Mouse (Mus musculus) right cerebral cortex, postnatal 10 days (tissue): ENCODE results near the gene Shank3.

Source experiments
- DNase-seq, 2 experiments: peaks; one replicate each; pipeline ENCODE4 v3.0.0; 2021; ENCODE audit warnings: low spot score in 2 of 2

Gene Shank3

GRCm38 (mm10) chr15:89524611-89525415 is 25.4 kb downstream of the Shank3 start:
- no peak for DNase-seq

DNA sequence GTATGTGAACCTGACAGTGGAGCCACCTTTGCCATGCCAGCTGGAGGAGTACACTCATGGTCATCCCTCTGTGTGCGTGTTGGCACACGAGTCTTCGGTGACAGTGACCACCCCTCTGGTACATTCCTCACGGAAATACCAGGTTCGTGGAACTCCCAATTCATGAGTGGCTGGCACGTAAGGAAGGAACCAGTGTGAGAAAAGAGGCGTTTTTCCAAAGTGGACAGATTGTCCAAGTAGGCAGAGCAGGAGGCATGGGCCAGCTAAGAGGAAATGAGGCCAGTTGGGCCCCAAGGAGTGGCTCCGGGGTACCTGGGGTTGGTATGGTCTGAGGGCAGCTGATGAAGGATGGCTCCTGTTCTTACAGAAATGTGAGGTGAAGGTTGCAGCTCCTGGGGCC is 26.0 kb downstream of the Shank3 start:
- no peak for DNase-seq

- no peak for DNase-seq
These were observed 26.5 kb downstream of the Shank3 start for GRCm38 (mm10) chr15:89525896-89526295.

GRCm38 (mm10) chr15:89526776-89527325 is 27.4 kb downstream of the Shank3 start:
- DNase-seq: no peak

- no peak for DNase-seq
These were observed 28.0 kb downstream of the Shank3 start for GRCm38 (mm10) chr15:89527466-89527865.

DNA sequence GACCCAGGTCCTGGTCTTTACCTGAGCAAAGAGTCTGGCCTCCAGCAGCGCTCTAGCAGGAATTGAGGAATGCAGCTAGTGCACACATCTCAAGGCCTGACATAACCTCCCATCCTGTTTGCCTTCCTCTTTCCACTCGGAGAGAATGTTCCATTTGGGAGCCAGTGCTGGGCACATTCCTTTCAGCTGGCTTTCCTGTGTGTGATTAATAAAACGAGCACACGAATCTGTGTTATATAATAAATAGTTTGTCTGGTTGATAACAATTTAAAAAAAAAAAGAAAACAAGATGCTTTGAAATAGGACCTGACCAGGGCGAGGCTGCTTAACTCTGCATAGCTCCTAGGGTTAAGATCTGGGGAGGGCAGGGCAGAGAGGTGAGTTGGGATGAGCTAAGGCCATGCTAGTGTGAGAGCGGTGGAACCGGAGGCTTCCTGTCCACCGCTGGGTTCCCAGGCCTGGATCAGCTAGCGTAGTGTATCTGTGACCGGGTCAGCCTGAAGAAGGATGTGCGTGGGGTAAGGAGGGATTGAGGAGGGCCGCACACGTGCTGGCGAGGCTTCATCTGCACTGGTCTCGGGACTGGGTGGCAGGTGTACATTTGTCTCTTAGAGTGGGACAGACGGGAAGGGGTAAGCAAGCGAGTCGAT is 28.9 kb downstream of the Shank3 start:
- DNase-seq: no peak

DNA sequence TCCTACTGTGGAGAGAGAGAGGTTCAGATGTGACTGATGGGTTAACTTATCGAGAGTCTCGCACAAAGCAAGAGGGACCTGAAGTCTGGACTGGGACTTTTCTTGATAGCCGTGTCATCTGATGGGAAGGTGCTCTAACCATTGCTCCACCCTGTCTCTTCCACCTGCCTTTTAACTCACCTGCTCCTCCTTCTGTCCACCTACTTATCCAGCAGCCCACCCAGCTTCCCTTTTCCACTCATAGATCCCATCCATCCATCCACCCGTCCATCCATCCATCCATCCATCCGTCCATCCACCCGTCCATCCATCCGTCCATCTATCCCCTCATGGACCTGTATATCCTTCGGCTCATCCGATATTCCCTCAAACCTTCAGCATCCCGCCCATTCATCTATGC is 29.5 kb downstream of the Shank3 start:
- no peak for DNase-seq

DNA sequence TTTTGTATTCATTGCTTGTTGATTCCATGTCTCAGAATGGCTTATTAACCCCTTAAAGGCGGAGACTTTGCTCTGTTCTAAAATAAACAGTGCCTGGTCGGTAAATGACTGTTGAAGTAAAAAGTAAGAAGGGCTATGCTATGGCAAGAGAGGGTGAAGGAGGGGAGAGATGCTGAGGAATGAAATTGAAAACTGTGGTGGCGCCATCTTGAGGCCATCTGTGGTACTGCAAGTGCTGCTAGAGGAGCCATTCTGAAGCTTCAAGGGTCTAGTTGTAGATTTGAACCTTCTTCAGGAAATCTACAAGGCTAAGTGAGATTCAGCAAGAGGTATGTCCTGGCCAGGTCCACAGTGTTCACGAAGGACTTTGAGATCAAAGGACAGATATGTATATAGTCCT is 30.9 kb downstream of the Shank3 start:
- peak; percentile 73 to 82 for DNase-seq

DNA sequence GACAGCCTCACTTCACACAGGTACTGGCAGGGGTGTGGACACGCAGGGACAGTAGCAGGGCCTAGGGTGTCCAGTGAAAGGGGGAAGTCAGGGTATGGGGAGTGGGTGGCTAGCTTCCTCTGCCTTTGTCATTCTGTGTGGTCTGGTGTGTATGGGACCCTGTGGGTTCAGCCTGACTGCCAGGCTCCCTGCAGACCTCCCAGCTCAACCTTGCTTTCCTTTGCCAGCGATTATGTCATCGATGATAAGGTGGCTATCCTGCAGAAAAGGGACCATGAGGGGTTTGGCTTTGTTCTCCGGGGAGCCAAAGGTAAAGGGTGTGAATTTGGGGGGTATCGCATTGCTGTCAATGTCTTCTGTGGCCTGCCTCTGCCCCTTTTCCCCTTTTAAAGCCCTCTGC is 32.0 kb downstream of the Shank3 start:
- DNase-seq: no peak

DNA sequence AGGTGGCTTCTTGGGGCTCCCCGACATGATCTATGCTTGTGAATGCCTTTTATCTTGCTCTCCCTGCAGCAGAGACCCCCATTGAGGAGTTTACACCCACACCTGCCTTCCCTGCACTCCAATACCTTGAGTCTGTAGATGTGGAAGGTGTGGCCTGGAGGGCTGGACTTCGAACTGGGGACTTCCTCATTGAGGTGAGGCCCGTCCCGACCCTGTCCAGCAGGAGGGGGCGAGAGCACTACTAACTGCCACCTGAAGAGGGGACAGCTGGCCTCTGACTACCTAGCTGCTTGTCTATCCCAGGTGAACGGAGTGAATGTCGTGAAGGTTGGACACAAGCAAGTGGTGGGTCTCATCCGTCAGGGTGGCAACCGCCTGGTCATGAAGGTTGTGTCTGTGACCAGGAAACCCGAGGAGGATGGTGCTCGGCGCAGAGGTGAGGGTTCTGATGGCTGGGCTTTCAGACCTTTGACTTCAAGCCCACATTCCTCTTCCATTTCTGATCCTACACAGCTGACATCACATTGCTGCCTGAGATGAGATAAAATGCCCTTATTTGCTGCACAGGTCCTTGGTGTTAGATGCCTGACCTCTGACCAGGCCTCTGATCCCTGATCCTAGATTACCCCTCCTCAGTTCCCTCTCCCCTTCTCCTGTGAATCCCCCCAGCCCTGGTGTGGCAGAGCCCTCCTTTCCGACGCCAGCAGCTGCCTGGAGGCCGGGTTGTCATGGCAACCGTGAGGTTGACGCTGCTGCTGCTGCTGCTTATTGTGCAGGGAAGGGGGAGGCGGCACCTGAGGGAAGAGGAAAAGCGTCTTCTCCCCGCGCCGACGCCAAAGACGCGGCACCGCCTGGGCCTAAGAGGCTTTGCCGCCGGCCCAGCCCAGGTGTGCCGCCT is 32.9 kb downstream of the Shank3 start:
- DNase-seq: peak; percentile 94 to 95

- DNase-seq: no peak
These were observed 33.8 kb downstream of the Shank3 start for GRCm38 (mm10) chr15:89532924-89533842.

DNA sequence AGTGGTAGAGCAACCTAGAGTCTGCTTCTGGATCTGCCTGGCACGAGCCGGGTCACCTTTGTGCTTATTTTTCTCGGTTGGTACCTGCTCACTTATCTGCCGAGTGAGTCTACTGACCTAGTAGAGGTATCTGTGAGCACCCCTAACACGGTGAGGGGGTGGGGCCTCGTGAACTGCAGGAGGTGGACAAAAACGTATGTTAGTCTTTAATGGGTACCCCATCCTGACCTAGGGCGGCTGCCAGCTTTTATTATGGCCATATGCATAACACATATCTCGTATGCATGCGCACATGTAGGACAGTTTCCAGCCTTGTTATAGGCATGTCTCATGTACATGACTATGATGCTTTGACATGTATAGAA is 34.4 kb downstream of the Shank3 start:
- no peak for DNase-seq

- DNase-seq: no peak
These were observed 44.7 kb downstream of the Shank3 start for GRCm38 (mm10) chr15:89544171-89544570.

GRCm38 (mm10) chr15:89547321-89547720 is 47.9 kb downstream of the Shank3 start:
- DNase-seq: no peak

- DNase-seq: peak; percentile 61 to 63
These were observed 48.6 kb downstream of the Shank3 start for GRCm38 (mm10) chr15:89547824-89548601.

GRCm38 (mm10) chr15:89548837-89549236 is 49.4 kb downstream of the Shank3 start:
- DNase-seq: peak; percentile 81

DNA sequence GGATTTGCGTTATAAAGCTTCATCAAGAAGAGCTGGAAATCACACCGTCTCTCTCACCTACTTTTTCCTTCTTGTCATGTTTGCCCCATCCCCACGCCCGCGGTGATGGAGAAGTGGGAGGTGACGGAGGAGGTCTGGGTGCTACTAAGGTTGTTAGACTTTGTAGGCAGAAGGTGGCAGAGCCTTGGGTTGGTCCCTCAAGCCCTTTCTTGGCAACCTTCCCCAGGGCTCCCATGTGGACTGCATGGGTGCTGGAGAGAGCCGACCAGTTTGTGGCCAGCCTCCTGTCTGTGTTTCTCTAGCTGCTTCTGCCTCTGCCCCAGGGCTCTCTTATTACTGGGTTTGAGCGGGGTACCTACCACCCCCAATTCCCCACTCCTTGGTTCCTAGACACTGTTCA is 51.1 kb downstream of the Shank3 start:
- DNase-seq: no peak

GRCm38 (mm10) chr15:89551733-89552132 is 52.3 kb downstream of the Shank3 start:
- no peak for DNase-seq

DNA sequence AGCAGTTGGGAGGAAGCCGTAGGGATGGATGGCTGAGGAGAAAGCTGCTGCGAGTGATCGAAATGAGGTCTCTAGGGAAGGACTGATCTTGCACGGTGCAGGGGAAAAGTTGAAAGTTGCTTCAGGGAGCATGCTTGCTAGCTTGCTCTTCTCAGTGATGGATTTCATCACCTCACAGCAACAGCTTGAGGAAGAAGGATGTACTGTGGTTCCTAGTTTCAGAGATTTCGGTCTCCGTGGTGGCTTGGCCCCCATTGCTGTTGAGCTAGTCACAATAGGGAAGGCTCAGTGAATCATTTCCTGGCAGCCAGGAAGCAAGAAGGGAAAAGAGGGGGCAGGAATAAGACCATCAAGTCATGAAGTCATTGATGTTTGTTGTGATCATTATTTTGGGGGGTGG is 56.2 kb downstream of the Shank3 start:
- DNase-seq: no peak
